Mouse (Mus musculus) forebrain, postnatal 0 days (tissue): ENCODE data around the gene Pitpnc1. TPM values are rescaled to one million over a fixed set of nuclear protein-coding genes. Genes with fewer than 3 reads are reported as not detected.

ENCODE experiments used
- ATAC-seq: fragments of 200-750 bp; cut with Nextera tagmentation; 2 replicates; pipeline ENCODE4 v1.8.0; 2017; ENCODE audit warnings: mild to moderate bottlenecking, moderate library complexity
- DNase-seq: peaks from one replicate; pipeline ENCODE4 v3.0.0-alpha.2; 2015
- H3K27ac ChIP-seq: fragments of 300-500 bp; sonication (generic); 2 replicates; pipeline ENCODE4 v1.5.1; 2014; ENCODE audit warnings: low read depth, mild to moderate bottlenecking, antibody characterized with exemption, low read length, moderate library complexity, mixed read lengths
- H3K27me3 ChIP-seq: fragments of 300-500 bp; sonication (generic); 2 replicates; pipeline ENCODE4 v1.6.1; 2014; ENCODE audit warnings: mild to moderate bottlenecking, low read length, mixed read lengths; ENCODE audit not compliant: insufficient read depth
- H3K36me3 ChIP-seq: fragments of 300-500 bp; sonication (generic); 2 replicates; pipeline ENCODE4 v1.6.1; 2014; ENCODE audit warnings: mild to moderate bottlenecking, moderate library complexity; ENCODE audit not compliant: insufficient read depth
- H3K4me1 ChIP-seq: fragments of 300-500 bp; sonication (generic); 2 replicates; pipeline ENCODE4 v1.6.1; 2014; ENCODE audit warnings: antibody characterized with exemption; ENCODE audit not compliant: insufficient read depth
- H3K4me2 ChIP-seq: fragments of 300-500 bp; sonication (generic); 2 replicates; pipeline ENCODE4 v1.6.1; 2014; ENCODE audit warnings: low read depth, mild to moderate bottlenecking, moderate library complexity
- H3K4me3 ChIP-seq: fragments of 300-500 bp; sonication (generic); 2 replicates; pipeline ENCODE4 v1.5.1; 2014; ENCODE audit warnings: low read depth, low read length, mixed read lengths
- H3K9ac ChIP-seq: fragments of 300-500 bp; sonication (generic); 2 replicates; pipeline ENCODE4 v1.6.1; 2014; ENCODE audit warnings: mild to moderate bottlenecking
- H3K9me3 ChIP-seq: fragments of 300-500 bp; sonication (generic); 2 replicates; pipeline ENCODE4 v1.6.1; 2016; ENCODE audit warnings: low read length
- CTCF ChIP-seq: sonication (generic); IDR thresholded peaks from 2 replicates; pipeline ENCODE4 v1.5.1; 2016; ENCODE audit warnings: antibody characterized with exemption, control low read depth, low read depth
- WGBS: fragments of 180-500 bp; shearing (Covaris S2); extraction: QIAGEN DNeasy Blood & Tissue Kit; methylation state at CpG from one replicate; pipeline ENCODE4 v1.1.7; 2014; 5-methylcytosine and 5-hydroxymethylcytosine counted together
- polyA plus RNA-seq: library from polyadenylated mRNA; unstranded; fragments of >200 nt; fragmentation: Nextera tagmentation; extraction: Ambion mirVana; gene quantifications from 2 replicates; pipeline ENCODE4 v1.2.1, GENCODE M21; 2015
- total RNA-seq: library from RNA; depleted of rRNA; stranded (reverse); fragments of >200 nt; gene quantifications from 2 replicates; pipeline ENCODE4 v1.2.3, GENCODE M21; 2014

The Pitpnc1 gene
- total and polyA plus RNA-seq, 2 experiments from 2014 or later: 47.6 to 49.1 TPM

- Histone ChIP-seq H3K36me3 (0 out of 2 replicates have a peak, but pooled peaks cover under 1% of the 10 kb centered on the region), H3K9me3 (no peaks in the 10 kb centered on the region), H3K27me3 (no peaks in the 10 kb centered on the region), H3K4me1 (no peaks in the 10 kb centered on the region), H3K4me3 (no peak overlapping the region), H3K4me2 (no peak overlapping the region), H3K27ac (no peak overlapping the region), H3K9ac (no peak overlapping the region)
- WGBS: 89% methylated on average over 6 of the region's 6 CpGs
- TF ChIP-seq CTCF: no peak
- DNase-seq (no peak), ATAC-seq (no peak)
Measured at GRCm38 (mm10) chr11:107238506-107238905, 232.0 kb downstream of the Pitpnc1 start.

- no peak for ATAC-seq
- no peak for TF ChIP-seq CTCF
- H3K36me3 ChIP-seq: 0 out of 2 replicates have a peak, but pooled peaks cover 4% of the 10 kb centered on the region
- no peak overlapping the region for H3K4me3 ChIP-seq
- no peak overlapping the region for H3K4me2 ChIP-seq
- H3K27me3 ChIP-seq: no peaks in the 10 kb centered on the region
- WGBS: 93% methylated on average over 4 of the region's 4 CpGs
- no peak overlapping the region for H3K9ac ChIP-seq
- DNase-seq: no peak
- no peaks in the 10 kb centered on the region for H3K9me3 ChIP-seq
- H3K4me1 ChIP-seq: no peaks in the 10 kb centered on the region
- H3K27ac ChIP-seq: no peak overlapping the region
Measured at GRCm38 (mm10) chr11:107237532-107237931, 233.0 kb downstream of the Pitpnc1 start.

- WGBS: 69% methylated on average over 5 of the region's 5 CpGs
- DNase-seq (no peak), ATAC-seq (no peak)
- Histone ChIP-seq H3K27me3 (no peaks in the 10 kb centered on the region), H3K4me1 (no peaks in the 10 kb centered on the region), H3K4me2 (no peak overlapping the region), H3K27ac (no peak overlapping the region), H3K4me3 (no peak overlapping the region), H3K9me3 (no peaks in the 10 kb centered on the region), H3K9ac (no peak overlapping the region), H3K36me3 (0 out of 2 replicates have a peak, but pooled peaks cover 6% of the 10 kb centered on the region)
- TF ChIP-seq CTCF: no peak
Measured at GRCm38 (mm10) chr11:107233252-107233890, 237.1 kb downstream of the Pitpnc1 start.

GRCm38 (mm10) chr11:107230128-107230527 is 240.4 kb downstream of the Pitpnc1 start:
- Histone ChIP-seq H3K27ac (peak overlapping the region; percentile 29; the same call in 1 of the 2 replicates), H3K4me3 (no peak overlapping the region), H3K27me3 (no peaks in the 10 kb centered on the region), H3K4me1 (no peaks in the 10 kb centered on the region), H3K9me3 (no peaks in the 10 kb centered on the region), H3K4me2 (no peak overlapping the region), H3K9ac (no peak overlapping the region), H3K36me3 (0 out of 2 replicates have a peak, but pooled peaks cover 9% of the 10 kb centered on the region)
- 24% methylated on average over 10 of the region's 10 CpGs for WGBS
- peak; percentile 72 for ATAC-seq
- no peak for TF ChIP-seq CTCF
- DNase-seq: peak; percentile 24

- ATAC-seq (no peak), DNase-seq (no peak)
- Histone ChIP-seq H3K4me1 (no peaks in the 10 kb centered on the region), H3K4me3 (no peak overlapping the region), H3K36me3 (peaks cover 9% of the 10 kb centered on the region; the same call in 1 of the 2 replicates), H3K27me3 (no peaks in the 10 kb centered on the region), H3K9me3 (no peaks in the 10 kb centered on the region), H3K9ac (no peak overlapping the region), H3K4me2 (no peak overlapping the region), H3K27ac (no peak overlapping the region)
- 100% methylated on average over 1 of the region's 1 CpGs for WGBS
- no peak for TF ChIP-seq CTCF
Measured at GRCm38 (mm10) chr11:107226431-107226830, 244.1 kb downstream of the Pitpnc1 start.

- no peak for DNase-seq
- no peaks in the 10 kb centered on the region for H3K9me3 ChIP-seq
Measured at GRCm38 (mm10) chr11:107226013-107226412, 244.5 kb downstream of the Pitpnc1 start.

GRCm38 (mm10) chr11:107225301-107225700 is 245.2 kb downstream of the Pitpnc1 start:
- no peak for ATAC-seq
- Histone ChIP-seq H3K4me1 (no peaks in the 10 kb centered on the region), H3K36me3 (peaks cover 9% of the 10 kb centered on the region; the same call in 1 of the 2 replicates), H3K27ac (no peak overlapping the region), H3K9me3 (no peaks in the 10 kb centered on the region), H3K4me2 (no peak overlapping the region), H3K4me3 (no peak overlapping the region), H3K9ac (no peak overlapping the region), H3K27me3 (no peaks in the 10 kb centered on the region)
- no peak for TF ChIP-seq CTCF
- 88% methylated on average over 5 of the region's 5 CpGs for WGBS
- DNase-seq: no peak

More at GRCm38 (mm10) chr11:107226013-107226412, 244.5 kb downstream of the Pitpnc1 start:
- Histone ChIP-seq H3K4me2 (no peak overlapping the region), H3K9ac (no peak overlapping the region), H3K27me3 (no peaks in the 10 kb centered on the region), H3K36me3 (peaks cover 9% of the 10 kb centered on the region; the same call in 1 of the 2 replicates), H3K4me3 (no peak overlapping the region), H3K27ac (no peak overlapping the region), H3K4me1 (no peaks in the 10 kb centered on the region)
- ATAC-seq: no peak
- no peak for TF ChIP-seq CTCF
- 96% methylated on average over 10 of the region's 10 CpGs for WGBS
